Mouse (Mus musculus) erythroblast, embryonic 14.5 days (primary cell): ENCODE data around the gene Ms4a15.

Source experiments
- GATA1 ChIP-seq: IDR thresholded peaks from 2 replicates; pipeline ENCODE4 v1.6.1; 2012; ENCODE audit warnings: low read length, inconsistent platforms, mixed read lengths
- TAL1 ChIP-seq: IDR thresholded peaks from 3 replicates; pipeline ENCODE4 v1.6.1; 2012; ENCODE audit warnings: low read length, inconsistent platforms, mixed read lengths

- no peak for TF ChIP-seq GATA1
- no peak for TF ChIP-seq TAL1
These were observed 57.0 kb downstream of the Ms4a15 start for GRCm38 (mm10) chr19:10936077-10936476.
